Mouse (Mus musculus) regulatory T cell (primary cell): ENCODE results near the gene Clec16a.

Experiments used
- in situ Hi-C: fragments of 300-600 bp; cut with MboI, MseI; formaldehyde crosslinking; loops from one replicate; pipeline ENCODE4 v1.15.1; 2025; ENCODE audit warnings: high pct_unique_total_duplicates

Clec16a gene

GRCm38 (mm10) chr16:10577548-10577947 is 32.4 kb downstream of the Clec16a start:
- in situ Hi-C loops = loop anchor here (10.0 kb wide), 1 partner anchor 67 kb away; no protein-coding TSS in a partner anchor

DNA sequence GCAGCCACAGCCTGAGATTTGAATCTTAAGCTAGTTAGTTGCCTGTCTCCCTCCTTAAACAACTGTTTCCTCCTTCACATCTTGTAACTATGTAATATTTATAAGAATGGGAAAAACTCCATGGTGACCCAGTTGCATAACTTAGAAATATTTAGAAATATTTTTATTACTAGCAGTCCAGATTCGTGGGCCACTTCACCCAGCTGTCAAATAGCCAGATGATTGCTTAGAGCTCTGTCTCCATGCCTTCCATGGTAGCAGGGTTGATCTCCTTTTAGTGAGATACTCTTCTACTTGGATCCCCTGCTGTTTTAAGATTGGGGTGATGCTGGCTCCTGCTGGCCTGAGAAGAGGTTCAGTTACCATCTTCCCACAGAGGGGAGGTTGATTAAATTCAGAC is 33.2 kb downstream of the Clec16a start:
- in situ Hi-C loops = loop anchor here (10.0 kb wide), 1 partner anchor 66 kb away; no protein-coding TSS in a partner anchor

DNA sequence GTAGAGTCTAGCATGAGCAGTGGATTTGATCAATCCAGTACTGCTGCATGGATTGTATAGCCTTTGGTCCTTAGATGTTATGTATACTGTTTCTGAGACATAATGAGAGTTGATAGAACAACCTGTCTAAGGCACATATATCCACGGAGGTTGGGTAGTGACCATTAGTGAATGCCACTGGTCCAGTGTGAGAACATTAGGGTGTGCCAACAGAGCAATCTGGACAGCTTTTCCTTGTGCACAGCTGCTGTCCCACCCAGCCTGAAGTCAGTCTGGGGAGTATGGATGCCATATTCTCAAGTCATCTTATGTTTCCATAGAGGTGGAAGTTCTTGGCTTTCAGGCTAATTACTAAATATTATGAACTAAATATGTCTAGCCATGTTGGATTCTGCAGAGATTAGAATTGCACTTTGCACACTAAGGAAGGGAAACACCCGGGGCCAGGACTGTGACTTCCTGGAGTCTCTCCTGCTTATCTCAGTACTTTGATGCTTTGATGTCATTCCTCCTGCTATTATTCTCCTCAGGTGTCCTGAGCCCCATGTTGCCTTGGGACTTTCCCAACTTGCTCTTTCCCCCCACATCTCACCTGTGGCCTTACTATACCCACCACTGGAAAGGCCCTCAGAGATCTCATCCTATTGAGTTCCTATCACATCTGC is 36.2 kb downstream of the Clec16a start:
- in situ Hi-C loops = no loop called here

DNA sequence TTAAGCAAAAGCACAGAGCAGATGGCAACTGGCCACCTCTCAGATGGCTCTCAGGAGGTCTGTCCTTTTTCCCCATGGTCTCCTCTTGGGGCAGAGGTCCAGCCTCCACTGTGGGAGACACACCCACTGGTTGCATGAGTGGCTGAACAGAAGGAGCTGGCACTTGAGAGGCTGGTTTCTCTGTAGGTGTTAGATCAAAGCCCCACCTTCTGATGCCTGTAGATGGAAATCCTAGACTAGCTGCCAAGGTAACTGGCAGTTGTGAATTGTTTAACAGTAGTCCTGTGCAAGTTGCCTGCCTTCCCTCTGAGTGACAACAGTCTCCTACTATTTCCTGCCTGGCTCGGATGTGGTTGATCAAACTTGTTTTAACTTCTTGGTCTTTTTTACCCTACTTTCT is 40.0 kb downstream of the Clec16a start:
- in situ Hi-C loops = no loop called here

DNA sequence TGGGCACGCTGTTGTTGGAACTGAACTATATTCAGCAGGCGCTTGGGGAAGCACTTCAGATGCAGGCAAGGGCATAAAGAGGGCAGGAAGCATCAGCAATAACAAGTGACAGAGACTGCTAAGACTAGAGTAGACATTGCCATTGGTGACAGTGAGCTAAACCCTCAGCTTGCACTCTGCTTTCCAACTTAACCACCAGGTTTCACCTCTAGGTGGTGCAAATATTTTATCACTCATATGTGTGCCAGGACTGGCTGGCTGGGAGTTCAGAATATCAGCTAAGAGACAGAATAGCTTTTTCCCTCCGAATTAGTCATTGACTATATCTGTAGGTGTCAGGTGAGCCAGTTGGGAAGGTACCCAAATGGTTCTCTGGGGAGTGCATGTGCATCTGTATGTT is 41.4 kb downstream of the Clec16a start:
- in situ Hi-C loops = no loop called here

GRCm38 (mm10) chr16:10599888-10600740 is 55.0 kb downstream of the Clec16a start:
- in situ Hi-C loops = no loop called here

DNA sequence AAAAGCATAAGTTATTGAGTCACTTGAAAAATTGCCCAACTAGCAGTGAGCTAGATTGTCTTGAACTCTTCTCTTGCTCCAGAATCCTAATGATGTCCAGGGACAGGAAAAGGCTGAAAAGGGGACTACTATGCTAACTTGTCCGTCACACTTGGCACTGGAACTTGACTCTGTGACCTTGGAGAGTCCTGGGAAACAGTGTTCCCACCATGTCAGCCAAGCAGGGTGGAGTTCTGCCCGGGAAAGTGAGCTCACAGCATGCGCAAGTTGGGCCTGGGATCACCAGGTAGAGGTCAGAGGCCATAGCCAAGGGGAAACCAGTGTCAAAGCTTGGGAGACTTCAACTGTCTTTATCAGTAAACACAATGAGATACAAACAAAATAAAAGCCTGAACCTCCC is 62.7 kb downstream of the Clec16a start:
- in situ Hi-C loops = no loop called here

- in situ Hi-C loops = no loop called here
Observed at GRCm38 (mm10) chr16:10609921-10610320, 64.8 kb downstream of the Clec16a start.

- in situ Hi-C loops = no loop called here
Observed at GRCm38 (mm10) chr16:10610801-10611200, 65.7 kb downstream of the Clec16a start.

- in situ Hi-C loops = no loop called here
Observed at GRCm38 (mm10) chr16:10611306-10611705, 66.2 kb downstream of the Clec16a start.

GRCm38 (mm10) chr16:10613996-10614395 is 68.9 kb downstream of the Clec16a start:
- in situ Hi-C loops = no loop called here

GRCm38 (mm10) chr16:10620961-10621614 is 75.9 kb downstream of the Clec16a start:
- in situ Hi-C loops = no loop called here

DNA sequence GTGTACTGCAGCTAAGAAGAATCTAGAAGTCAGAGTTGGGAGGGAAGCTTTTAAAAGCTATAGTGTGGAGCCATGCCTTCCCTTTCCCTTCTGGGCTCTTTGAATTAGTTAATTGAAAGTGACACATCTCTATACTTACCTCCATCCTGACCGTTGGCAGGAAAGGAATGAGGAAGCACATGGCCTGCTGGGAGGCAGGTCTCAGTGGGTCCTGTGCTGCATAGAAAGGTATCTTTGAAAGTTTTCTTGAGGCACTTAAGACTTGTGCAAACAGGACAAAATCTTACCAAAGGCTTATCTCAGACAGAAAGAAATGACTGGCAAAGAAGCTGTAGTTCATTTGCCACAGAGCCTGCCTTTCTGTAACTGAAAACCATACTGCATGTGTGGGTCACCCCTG is 76.6 kb downstream of the Clec16a start:
- in situ Hi-C loops = no loop called here

DNA sequence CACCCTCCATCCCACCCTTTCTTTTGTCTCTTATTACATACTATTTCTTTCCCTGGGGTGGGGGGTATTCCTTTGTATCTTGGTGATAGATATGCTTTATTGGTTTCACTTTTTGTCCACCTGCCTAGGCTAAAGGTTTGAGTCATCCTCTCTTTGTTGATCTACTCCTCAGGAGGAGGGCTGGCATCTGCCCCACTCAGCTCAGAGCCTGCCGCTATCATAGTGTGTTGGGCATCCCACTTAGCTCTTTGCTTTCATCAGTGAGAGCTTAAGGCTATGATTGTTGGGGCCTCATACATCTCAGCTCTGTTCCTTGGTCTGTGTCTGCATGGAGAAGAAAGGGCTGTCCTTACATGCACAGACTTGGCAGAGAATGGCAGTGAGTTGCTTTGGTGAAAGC is 81.0 kb downstream of the Clec16a start:
- in situ Hi-C loops = loop anchor here (5.0 kb wide), 1 partner anchor 34 kb away; no protein-coding TSS in a partner anchor

- in situ Hi-C loops = loop anchor here (5.0 kb wide), 1 partner anchor 35 kb away; no protein-coding TSS in a partner anchor
Observed at GRCm38 (mm10) chr16:10627136-10627668, 82.1 kb downstream of the Clec16a start.

- in situ Hi-C loops = loop anchor here (5.0 kb wide), 1 partner anchor 36 kb away; no protein-coding TSS in a partner anchor
Observed at GRCm38 (mm10) chr16:10628030-10628555, 83.0 kb downstream of the Clec16a start.

- in situ Hi-C loops = loop anchor here (5.0 kb wide), 1 partner anchor 37 kb away; no protein-coding TSS in a partner anchor
Observed at GRCm38 (mm10) chr16:10628960-10629359, 83.8 kb downstream of the Clec16a start.

GRCm38 (mm10) chr16:10629361-10629760 is 84.2 kb downstream of the Clec16a start:
- in situ Hi-C loops = loop anchor here (5.0 kb wide), 1 partner anchor 37 kb away; no protein-coding TSS in a partner anchor

GRCm38 (mm10) chr16:10634940-10635339 is 89.8 kb downstream of the Clec16a start:
- in situ Hi-C loops = loop anchor here (5.0 kb wide), 1 partner anchor 222 kb away; no protein-coding TSS in a partner anchor

DNA sequence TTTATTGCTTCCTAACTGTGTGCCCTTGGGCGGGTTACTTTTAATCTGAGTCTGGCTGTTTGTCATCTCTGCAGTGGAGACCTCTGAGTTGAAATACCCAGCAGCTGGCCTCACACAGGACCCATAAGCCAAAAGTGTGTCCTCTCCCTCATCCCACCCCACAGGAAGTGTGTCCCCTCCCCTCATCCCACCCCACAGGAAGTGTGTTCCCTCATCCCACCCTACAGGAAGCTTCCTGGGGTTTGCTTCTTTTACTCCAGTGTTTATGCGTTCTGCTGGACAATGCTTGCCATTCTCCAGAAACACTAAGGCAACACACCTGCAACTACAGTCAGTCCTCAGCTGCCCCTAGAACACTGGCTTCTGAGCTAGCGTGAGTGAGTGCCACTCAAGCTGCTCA is 92.8 kb downstream of the Clec16a start:
- in situ Hi-C loops = loop anchor here (5.0 kb wide), 1 partner anchor 219 kb away; no protein-coding TSS in a partner anchor
